Mouse (Mus musculus) stomach, postnatal 0 days (tissue): ENCODE results near the gene Neurog2.

Experiments used
- CTCF ChIP-seq: IDR thresholded peaks from 2 replicates; pipeline ENCODE4 v1.5.1; 2016; ENCODE audit warnings: antibody characterized with exemption, low read depth, mild to moderate bottlenecking, moderate library complexity
- EP300 ChIP-seq: optimal IDR thresholded peaks from 2 replicates; pipeline ENCODE3; 2016; ENCODE audit warnings: antibody characterized with exemption

- TF ChIP-seq CTCF (no peak), EP300 (no peak)
These were observed 8.1 kb downstream of the Neurog2 start for GRCm38 (mm10) chr3:127640762-127641700.
